Mouse (Mus musculus) midbrain, embryonic 11.5 days (tissue): ENCODE data around the gene Gpx3. TPM values are rescaled to one million over a fixed set of nuclear protein-coding genes. Genes with fewer than 3 reads are reported as not detected.
"Not testable (repeated sequence)": the region's sequence is repeated elsewhere in the genome, so short reads cannot be mapped to it uniquely, and the experiment has no call there.

Experiments used
- ATAC-seq: fragments of 200-750 bp; cut with Nextera tagmentation; 2 replicates; pipeline ENCODE4 v1.8.0; 2017; ENCODE audit warnings: moderate TSS enrichment, moderate library complexity; ENCODE audit not compliant: low FRiP score
- DNase-seq: peaks from one replicate; pipeline ENCODE4 v3.0.0; 2015; ENCODE audit warnings: low spot score; ENCODE audit errors: missing footprints
- H3K27ac ChIP-seq: fragments of 300-500 bp; sonication (generic); 2 replicates; pipeline ENCODE4 v1.5.1; 2014; ENCODE audit warnings: low read depth, low read length
- H3K27me3 ChIP-seq: fragments of 300-500 bp; sonication (generic); 2 replicates; pipeline ENCODE4 v1.6.1; 2014; ENCODE audit warnings: mild to moderate bottlenecking, low read length, moderate library complexity, mixed read lengths; ENCODE audit not compliant: control insufficient read depth, insufficient read depth
- H3K36me3 ChIP-seq: fragments of 300-500 bp; sonication (generic); 2 replicates; pipeline ENCODE4 v1.6.1; 2014; ENCODE audit warnings: mild to moderate bottlenecking, low read length, moderate library complexity, mixed read lengths; ENCODE audit not compliant: control insufficient read depth, insufficient read depth
- H3K4me1 ChIP-seq: fragments of 300-500 bp; sonication (generic); 2 replicates; pipeline ENCODE4 v1.6.1; 2014; ENCODE audit warnings: low read length; ENCODE audit not compliant: control insufficient read depth, insufficient read depth
- H3K4me2 ChIP-seq: fragments of 300-500 bp; sonication (generic); 2 replicates; pipeline ENCODE4 v1.6.1; 2014; ENCODE audit warnings: mild to moderate bottlenecking, moderate library complexity
- H3K4me3 ChIP-seq: fragments of 300-500 bp; sonication (generic); 2 replicates; pipeline ENCODE4 v1.5.1; 2014; ENCODE audit warnings: low read depth, low read length
- H3K9ac ChIP-seq: fragments of 300-500 bp; sonication (generic); 2 replicates; pipeline ENCODE4 v1.6.1; 2014; ENCODE audit warnings: low read length
- H3K9me3 ChIP-seq: fragments of 300-500 bp; sonication (generic); 2 replicates; pipeline ENCODE4 v1.6.1; 2016; ENCODE audit warnings: low read length; ENCODE audit not compliant: control insufficient read depth
- WGBS: fragments of 180-500 bp; shearing (Covaris S2); extraction: QIAGEN DNeasy Blood & Tissue Kit; methylation state at CpG from one replicate; pipeline ENCODE4 v1.1.7; 2014; 5-methylcytosine and 5-hydroxymethylcytosine counted together
- polyA plus RNA-seq: library from polyadenylated mRNA; unstranded; fragments of >200 nt; fragmentation: Nextera tagmentation; extraction: Ambion mirVana; gene quantifications from 2 replicates; pipeline ENCODE4 v1.2.1, GENCODE M21; 2014

Gene Gpx3
- polyA plus RNA-seq, 1 experiment from 2014 or later: 57.2 TPM

DNA sequence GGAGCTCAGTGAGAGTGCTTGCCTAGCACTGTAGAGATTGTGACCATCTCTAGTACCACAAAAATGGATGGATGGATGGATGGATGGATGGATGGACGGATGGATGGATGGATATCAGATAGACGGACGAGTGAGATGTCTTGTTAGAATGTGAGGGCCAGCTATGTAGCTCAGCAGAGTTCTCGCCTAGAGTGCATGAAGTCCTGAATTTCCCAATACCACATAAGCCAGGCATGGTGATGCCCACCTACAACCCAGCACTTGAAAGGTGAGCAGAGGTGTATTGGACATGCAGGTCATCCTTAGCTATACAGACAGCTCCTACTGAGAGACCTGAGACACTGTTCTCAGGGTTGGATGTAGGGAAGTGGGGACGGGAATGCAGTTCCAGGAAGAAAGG is 10.9 kb upstream of the Gpx3 start:
- WGBS: 85% methylated on average over 5 of the region's 5 CpGs
- peak; percentile 64 for DNase-seq

DNA sequence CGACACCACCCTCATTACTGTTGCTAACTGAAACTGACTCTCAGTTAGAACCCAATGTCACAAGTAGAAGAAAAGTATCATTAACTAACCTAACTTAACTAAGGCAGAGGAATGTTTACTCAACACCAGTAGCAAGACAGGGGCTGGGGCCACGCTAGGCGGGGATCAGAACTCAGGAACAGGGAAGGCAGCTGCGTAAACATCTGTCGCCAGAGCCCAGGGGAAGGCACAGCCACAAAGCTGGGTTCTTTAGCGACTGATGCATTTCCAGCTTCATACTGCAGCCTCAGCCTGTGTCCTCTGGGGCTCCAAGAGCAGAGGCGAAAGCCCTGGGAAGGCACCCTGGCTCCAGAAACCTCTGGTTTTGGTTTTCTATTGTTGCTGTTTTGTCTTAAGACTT is 10.2 kb upstream of the Gpx3 start:
- no peak overlapping the region for H3K9ac ChIP-seq
- DNase-seq (peak; percentile 74), ATAC-seq (no peak)
- WGBS: 53% methylated on average over 7 of the region's 7 CpGs
- H3K4me2 ChIP-seq: no peak overlapping the region
- no peaks in the 10 kb centered on the region for H3K4me1 ChIP-seq
- H3K27ac ChIP-seq: no peak overlapping the region
- H3K36me3 ChIP-seq: no peaks in the 10 kb centered on the region
- H3K4me3 ChIP-seq: no peak overlapping the region
- no peaks in the 10 kb centered on the region for H3K27me3 ChIP-seq
- no peaks in the 10 kb centered on the region for H3K9me3 ChIP-seq

More for the DNA sequence above, 10.9 kb upstream of the Gpx3 start:
- Histone ChIP-seq H3K4me2 (no peak overlapping the region), H3K4me3 (no peak overlapping the region), H3K9ac (no peak overlapping the region), H3K4me1 (no peaks in the 10 kb centered on the region), H3K27ac (no peak overlapping the region), H3K9me3 (no peaks in the 10 kb centered on the region), H3K36me3 (no peaks in the 10 kb centered on the region), H3K27me3 (no peaks in the 10 kb centered on the region)
- no peak for ATAC-seq

DNA sequence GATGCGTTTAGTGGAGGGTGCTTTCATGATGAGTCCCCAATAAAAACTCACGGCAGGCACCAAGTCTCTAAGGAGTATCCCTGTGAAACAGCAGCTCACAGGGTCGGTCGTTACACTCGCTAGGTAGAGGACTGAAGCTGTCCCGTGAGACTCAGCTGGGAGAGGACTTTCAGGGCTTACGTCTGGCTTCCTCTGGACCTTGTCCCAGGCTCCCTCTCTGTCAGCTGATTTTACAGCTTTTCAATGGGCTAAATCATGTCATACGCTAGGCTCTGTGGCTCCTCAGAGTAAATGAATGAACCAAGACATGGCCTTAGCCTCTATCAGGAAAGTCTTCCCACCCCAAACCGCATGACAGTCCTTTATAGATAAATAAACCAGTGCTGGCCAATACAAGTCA is 7.7 kb upstream of the Gpx3 start:
- 76% methylated on average over 9 of the region's 9 CpGs for WGBS
- ATAC-seq: no peak
- no peaks in the 10 kb centered on the region for H3K9me3 ChIP-seq

DNA sequence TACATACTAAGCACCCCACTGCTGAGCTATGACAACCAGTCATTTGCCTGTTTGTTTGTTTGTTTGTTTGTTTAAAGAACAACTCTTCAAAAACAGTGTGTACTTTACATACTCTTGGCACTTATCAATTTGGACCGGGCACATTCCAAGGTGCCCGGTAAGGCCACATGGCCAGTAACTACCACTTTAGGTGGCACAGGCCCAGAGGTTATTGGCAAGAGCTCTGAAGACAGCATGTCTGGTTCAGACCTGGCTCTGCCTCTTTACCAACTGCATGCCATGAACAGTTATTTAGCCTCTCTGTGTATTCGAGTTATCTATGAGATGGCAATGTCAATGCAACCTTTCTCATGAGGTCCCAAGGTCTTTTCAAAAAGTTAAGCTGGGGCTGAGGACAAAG is 5.6 kb upstream of the Gpx3 start:
- DNase-seq, H3K4me1 ChIP-seq, ATAC-seq, H3K9me3 ChIP-seq, H3K4me2 ChIP-seq, H3K9ac ChIP-seq, H3K36me3 ChIP-seq, H3K27ac ChIP-seq, H3K4me3 ChIP-seq, H3K27me3 ChIP-seq: not testable (repeated sequence)
- 89% methylated on average over 3 of the region's 3 CpGs for WGBS

More for the DNA sequence above, 7.7 kb upstream of the Gpx3 start:
- Histone ChIP-seq H3K4me2 (no peak overlapping the region), H3K36me3 (no peaks in the 10 kb centered on the region), H3K4me3 (no peak overlapping the region), H3K4me1 (0 out of 2 replicates have a peak, but pooled peaks cover 2% of the 10 kb centered on the region), H3K9ac (no peak overlapping the region), H3K27me3 (no peaks in the 10 kb centered on the region), H3K27ac (no peak overlapping the region)
- no peak for DNase-seq

DNA sequence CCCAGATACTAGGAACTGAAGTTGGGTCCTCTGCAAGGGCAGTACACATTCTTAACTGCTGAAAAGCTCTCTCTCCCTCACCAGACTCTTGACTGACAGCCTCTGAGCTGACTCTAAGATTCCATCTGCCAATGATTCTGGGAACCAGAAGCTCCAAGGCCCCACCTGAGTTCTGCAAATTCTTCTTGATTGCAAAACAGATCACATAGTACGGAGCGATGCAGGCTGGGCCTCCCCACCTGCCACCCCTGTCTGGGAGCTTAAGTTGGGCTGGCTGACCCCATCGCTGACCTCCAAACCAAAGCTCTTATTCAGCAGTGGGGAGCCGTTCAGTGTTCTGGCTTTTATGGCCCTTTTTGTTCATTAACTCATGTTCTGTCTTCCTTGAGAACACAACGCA is 4.8 kb upstream of the Gpx3 start:
- 42% methylated on average over 5 of the region's 5 CpGs for whole genome bisulfite sequencing
- no peak overlapping the region for H3K27ac ChIP-seq
- ATAC-seq (no peak), DNase-seq (peak; percentile 75)
- no peak overlapping the region for H3K9ac ChIP-seq
- H3K27me3 ChIP-seq: no peaks in the 10 kb centered on the region
- no peaks in the 10 kb centered on the region for H3K9me3 ChIP-seq
- H3K36me3 ChIP-seq: no peaks in the 10 kb centered on the region
- H3K4me1 ChIP-seq: 0 out of 2 replicates have a peak, but pooled peaks cover 2% of the 10 kb centered on the region
- no peak overlapping the region for H3K4me3 ChIP-seq
- H3K4me2 ChIP-seq: no peak overlapping the region

DNA sequence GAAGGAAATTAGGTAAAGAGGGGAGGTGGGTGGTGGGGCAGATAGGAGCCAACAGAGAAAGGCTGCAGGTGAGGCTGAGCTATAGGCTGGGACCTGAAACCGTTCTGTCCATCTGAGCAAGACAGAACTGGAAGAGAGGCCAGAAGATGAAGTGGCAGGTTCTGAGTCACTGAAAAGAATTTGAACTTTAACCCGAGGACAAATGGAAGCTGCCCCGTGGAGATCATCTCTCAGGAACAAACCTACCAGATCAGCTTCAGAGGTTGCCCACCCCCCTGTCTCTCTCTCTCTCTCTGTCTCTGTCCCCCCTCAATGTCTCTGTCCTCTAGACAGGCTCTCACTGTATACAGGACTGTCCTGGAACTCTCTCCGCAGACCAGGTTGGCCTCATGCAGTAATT is 2.6 kb upstream of the Gpx3 start:
- Histone ChIP-seq H3K27me3 (no peaks in the 10 kb centered on the region; the same call in 1 of the 2 replicates), H3K4me1 (peaks cover 7% of the 10 kb centered on the region; the same call in 1 of the 2 replicates), H3K9me3 (no peaks in the 10 kb centered on the region), H3K9ac (no peak overlapping the region), H3K4me3 (no peak overlapping the region), H3K27ac (no peak overlapping the region), H3K4me2 (no peak overlapping the region), H3K36me3 (no peaks in the 10 kb centered on the region)
- ATAC-seq (no peak), DNase-seq (no peak)
- 71% methylated on average over 4 of the region's 4 CpGs for WGBS

DNA sequence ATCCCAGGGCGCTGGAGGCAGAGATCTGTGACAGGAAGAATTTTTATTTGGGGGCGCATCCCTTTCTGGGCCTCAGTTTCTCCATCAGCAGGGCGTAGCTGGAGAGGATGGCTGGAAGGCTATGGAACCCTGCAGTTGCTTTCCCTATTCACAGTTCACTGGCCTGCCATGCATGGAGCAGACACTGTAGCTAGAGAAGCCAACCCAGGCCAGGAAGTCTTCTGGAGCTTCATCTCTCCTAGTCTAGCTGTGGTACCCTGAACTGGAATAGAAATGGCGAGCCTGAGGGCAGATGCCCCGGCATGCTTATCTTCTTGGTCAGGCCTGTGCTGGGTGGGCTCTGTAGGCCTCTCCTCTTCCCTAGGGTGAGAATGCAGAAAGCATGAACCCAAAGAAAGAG is 1.1 kb downstream of the Gpx3 start:
- no peaks in the 10 kb centered on the region; the same call in 1 of the 2 replicates for H3K27me3 ChIP-seq
- DNase-seq (peak; percentile 75), ATAC-seq (no peak)
- H3K9ac ChIP-seq: peak overlapping the region; percentile 58
- no peaks in the 10 kb centered on the region for H3K36me3 ChIP-seq
- WGBS: 78% methylated on average over 5 of the region's 5 CpGs
- peak overlapping the region; percentile 37 for H3K4me3 ChIP-seq
- H3K4me2 ChIP-seq: peak overlapping the region; percentile 81
- no peak overlapping the region for H3K27ac ChIP-seq
- H3K9me3 ChIP-seq: no peaks in the 10 kb centered on the region
- H3K4me1 ChIP-seq: peaks cover 5% of the 10 kb centered on the region; the same call in 1 of the 2 replicates

DNA sequence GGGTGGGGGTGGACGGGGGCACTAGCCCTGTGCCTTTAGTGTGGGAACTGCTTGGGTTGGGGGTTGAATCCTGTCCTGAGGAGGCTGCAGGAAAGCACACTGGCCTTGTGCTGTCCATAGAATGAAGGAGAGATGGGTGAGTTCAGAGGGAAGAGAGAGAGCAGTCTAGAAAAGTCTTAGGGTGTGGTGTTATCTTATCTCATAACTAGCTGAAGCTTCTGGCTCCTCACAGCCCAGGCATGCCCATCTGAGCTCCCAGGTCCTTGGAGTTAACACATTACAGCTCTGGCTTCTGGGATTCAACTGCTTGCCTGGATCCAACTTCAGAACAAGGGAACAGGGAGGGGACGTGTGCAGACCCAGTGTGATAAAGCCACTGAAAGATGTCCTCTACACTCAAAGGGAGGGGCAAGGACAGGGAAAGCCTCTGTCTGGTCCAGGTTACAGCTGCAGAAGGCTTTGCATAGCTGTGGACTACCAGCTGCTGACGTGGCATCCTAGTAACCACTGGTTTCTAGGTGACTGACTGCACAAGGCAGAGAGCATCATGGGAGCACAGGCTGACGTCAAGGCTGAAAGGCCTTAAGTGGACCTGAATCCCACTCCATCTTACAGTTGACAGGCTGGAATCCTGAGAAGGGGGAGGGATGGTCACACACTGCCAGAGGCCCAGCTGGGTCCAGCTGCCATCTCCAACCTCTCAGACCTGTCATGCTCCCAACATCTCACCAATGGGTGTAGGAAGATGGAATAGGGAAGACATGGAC is 1.9 kb downstream of the Gpx3 start:
- H3K9ac ChIP-seq: no peak overlapping the region
- H3K4me3 ChIP-seq: no peak overlapping the region
- H3K4me2 ChIP-seq: no peak overlapping the region
- H3K4me1 ChIP-seq: peaks cover 5% of the 10 kb centered on the region; the same call in 1 of the 2 replicates
- DNase-seq (peak; percentile 71), ATAC-seq (no peak)
- H3K9me3 ChIP-seq: no peaks in the 10 kb centered on the region
- WGBS: 71% methylated on average over 4 of the region's 4 CpGs
- no peak overlapping the region for H3K27ac ChIP-seq
- H3K36me3 ChIP-seq: 0 out of 2 replicates have a peak, but pooled peaks cover 2% of the 10 kb centered on the region
- no peaks in the 10 kb centered on the region; the same call in 1 of the 2 replicates for H3K27me3 ChIP-seq

DNA sequence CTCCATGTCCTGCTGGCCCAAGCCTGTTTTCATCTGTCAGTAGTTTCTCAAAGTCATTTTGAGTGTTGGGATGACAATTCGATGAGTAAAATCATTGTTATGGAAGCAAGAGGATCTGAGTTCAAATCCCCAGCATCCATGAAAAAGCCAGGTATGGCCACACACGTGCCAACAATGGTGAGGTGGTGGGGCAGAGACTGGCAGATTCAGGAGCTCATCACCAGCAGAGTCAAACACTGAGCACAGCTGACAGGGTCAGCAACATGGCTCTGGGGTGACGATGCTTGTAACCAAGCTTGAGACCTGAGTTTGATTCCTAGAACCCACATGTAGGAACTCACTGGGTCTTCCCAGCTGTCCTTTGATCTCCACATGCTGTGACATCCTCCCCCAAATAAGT is 2.8 kb downstream of the Gpx3 start:
- DNase-seq (peak; percentile 21), ATAC-seq (no peak)
- 84% methylated on average over 3 of the region's 3 CpGs for WGBS
- H3K9ac ChIP-seq: no peak overlapping the region
- H3K27ac ChIP-seq: no peak overlapping the region
- H3K27me3 ChIP-seq: no peaks in the 10 kb centered on the region; the same call in 1 of the 2 replicates
- H3K9me3 ChIP-seq: no peaks in the 10 kb centered on the region
- H3K4me1 ChIP-seq: peaks cover 5% of the 10 kb centered on the region; the same call in 1 of the 2 replicates
- no peak overlapping the region for H3K4me2 ChIP-seq
- H3K36me3 ChIP-seq: 0 out of 2 replicates have a peak, but pooled peaks cover 2% of the 10 kb centered on the region
- no peak overlapping the region for H3K4me3 ChIP-seq
